Mouse (Mus musculus): Measurements from ENCODE around the gene Trmt112.
"Not testable (repeated sequence)": the region's sequence is repeated elsewhere in the genome, so short reads cannot be mapped to it uniquely, and the experiment has no call there.

Gene Trmt112

GRCm38 (mm10) chr19:6909507-6910289, at the start of gene Trmt112, which contains the start of gene Prdx5:
Trmt112 (plus strand) TSS chr19:6909698.
Prdx5 (minus strand) TSS chr19:6910106.
- DNase-seq (ENCODE audit: low spot score in 2 of 2) = peak; percentile 91 to 96

- no peak for DNase-seq (ENCODE audit: low spot score in 2 of 2)
These were observed 49.5 kb upstream of the Trmt112 start for GRCm38 (mm10) chr19:6859971-6860370.

GRCm38 (mm10) chr19:6860706-6861105, 48.8 kb upstream of the Trmt112 start:
- DNase-seq (ENCODE audit: low spot score in 2 of 2) = no peak

GRCm38 (mm10) chr19:6861451-6861850, 48.0 kb upstream of the Trmt112 start:
- no peak for DNase-seq (ENCODE audit: low spot score in 2 of 2)

- DNase-seq (ENCODE audit: low spot score in 2 of 2) = no peak
These were observed 40.1 kb upstream of the Trmt112 start for GRCm38 (mm10) chr19:6869355-6869754.

GRCm38 (mm10) chr19:6871574-6872271, 37.8 kb upstream of the Trmt112 start:
- DNase-seq (ENCODE audit: low spot score in 2 of 2) = no peak

GRCm38 (mm10) chr19:6872701-6873100, 36.8 kb upstream of the Trmt112 start:
- DNase-seq (ENCODE audit: low spot score in 2 of 2) = no peak

GRCm38 (mm10) chr19:6874257-6874656, 35.2 kb upstream of the Trmt112 start:
- DNase-seq (ENCODE audit: low spot score in 2 of 2) = no peak

GRCm38 (mm10) chr19:6875834-6876233, 33.7 kb upstream of the Trmt112 start:
- DNase-seq (ENCODE audit: low spot score in 2 of 2) = no peak

- DNase-seq (ENCODE audit: low spot score in 2 of 2) = no peak
These were observed 32.7 kb upstream of the Trmt112 start for GRCm38 (mm10) chr19:6876799-6877198.

GRCm38 (mm10) chr19:6877965-6878364, 31.5 kb upstream of the Trmt112 start:
- DNase-seq (ENCODE audit: low spot score in 2 of 2) = no peak

GRCm38 (mm10) chr19:6892512-6892911, 17.0 kb upstream of the Trmt112 start:
- DNase-seq (ENCODE audit: low spot score in 2 of 2) = no peak

- DNase-seq (ENCODE audit: low spot score in 2 of 2) = no peak
These were observed 15.6 kb upstream of the Trmt112 start for GRCm38 (mm10) chr19:6893731-6894451.

GRCm38 (mm10) chr19:6895608-6896305, 13.7 kb upstream of the Trmt112 start:
- DNase-seq (ENCODE audit: low spot score in 2 of 2) = not testable (repeated sequence)

- DNase-seq (ENCODE audit: low spot score in 2 of 2) = no peak
These were observed 9.9 kb upstream of the Trmt112 start for GRCm38 (mm10) chr19:6899641-6900040.

GRCm38 (mm10) chr19:6903031-6903430, 6.5 kb upstream of the Trmt112 start:
- DNase-seq (ENCODE audit: low spot score in 2 of 2) = no peak

GRCm38 (mm10) chr19:6904846-6905245, 4.7 kb upstream of the Trmt112 start:
- no peak for DNase-seq (ENCODE audit: low spot score in 2 of 2)

GRCm38 (mm10) chr19:6905498-6906159, 3.9 kb upstream of the Trmt112 start:
- DNase-seq (ENCODE audit: low spot score in 2 of 2) = no peak

- no peak for DNase-seq (ENCODE audit: low spot score in 2 of 2)
These were observed 3.3 kb upstream of the Trmt112 start for GRCm38 (mm10) chr19:6906199-6906598.

- no peak for DNase-seq (ENCODE audit: low spot score in 2 of 2)
These were observed 2.4 kb upstream of the Trmt112 start for GRCm38 (mm10) chr19:6907094-6907493.
